Mouse (Mus musculus) hindbrain, embryonic 16.5 days (tissue): ENCODE measurements around the gene Gm10491. TPM values are rescaled to one million over a fixed set of nuclear protein-coding genes. Genes with fewer than 3 reads are reported as not detected.

Source experiments
- ATAC-seq: fragments of 200-750 bp; cut with Nextera tagmentation; 2 replicates; pipeline ENCODE4 v1.8.0; 2017; ENCODE audit warnings: moderate TSS enrichment, moderate library complexity
- H3K27ac ChIP-seq: fragments of 300-500 bp; sonication (generic); 2 replicates; pipeline ENCODE4 v1.5.1; 2014; ENCODE audit warnings: low read depth, mild to moderate bottlenecking, control low read depth, low read length, moderate library complexity
- H3K27me3 ChIP-seq: fragments of 300-500 bp; sonication (generic); replicated peaks from 2 replicates; pipeline ENCODE4 v1.6.1; 2014; ENCODE audit warnings: low read length; ENCODE audit not compliant: control insufficient read depth, insufficient read depth
- H3K36me3 ChIP-seq: fragments of 300-500 bp; sonication (generic); 2 replicates; pipeline ENCODE4 v1.6.1; 2014; ENCODE audit warnings: mild to moderate bottlenecking, low read length, moderate library complexity, mixed read lengths; ENCODE audit not compliant: control insufficient read depth, insufficient read depth
- H3K4me1 ChIP-seq: fragments of 300-500 bp; sonication (generic); 2 replicates; pipeline ENCODE4 v1.6.1; 2014; ENCODE audit warnings: low read depth, low read length; ENCODE audit not compliant: control insufficient read depth, insufficient read depth
- H3K4me2 ChIP-seq: fragments of 300-500 bp; sonication (generic); 2 replicates; pipeline ENCODE4 v1.6.1; 2014; ENCODE audit warnings: mild to moderate bottlenecking, low read length, control low read depth, moderate library complexity
- H3K4me3 ChIP-seq: fragments of 300-500 bp; sonication (generic); 2 replicates; pipeline ENCODE4 v1.5.1; 2014; ENCODE audit warnings: mild to moderate bottlenecking, low read length, control low read depth, moderate library complexity
- H3K9ac ChIP-seq: fragments of 300-500 bp; sonication (generic); 2 replicates; pipeline ENCODE4 v1.6.1; 2014; ENCODE audit warnings: low read depth, mild to moderate bottlenecking, control low read depth, low read length, moderate library complexity
- H3K9me3 ChIP-seq: fragments of 300-500 bp; sonication (generic); 2 replicates; pipeline ENCODE4 v1.6.1; 2014; ENCODE audit warnings: mild to moderate bottlenecking, low read length, moderate library complexity; ENCODE audit not compliant: control insufficient read depth
- WGBS: fragments of 180-500 bp; shearing (Covaris S2); extraction: QIAGEN DNeasy Blood & Tissue Kit; methylation state at CpG from one replicate; pipeline ENCODE4 v1.1.7; 2014; 5-methylcytosine and 5-hydroxymethylcytosine counted together
- polyA plus RNA-seq: library from polyadenylated mRNA; unstranded; fragments of >200 nt; fragmentation: Nextera tagmentation; extraction: Ambion mirVana; gene quantifications from 2 replicates; pipeline ENCODE4 v1.2.1, GENCODE M21; 2015

Gm10491 gene
- polyA plus RNA-seq, 1 experiment from 2014 or later = not detected

GRCm38 (mm10) chrX:7867141-7867540 lies 40.5 kb downstream of the Gm10491 start:
- Histone ChIP-seq H3K4me3 (no peak overlapping the region), H3K4me2 (no peak overlapping the region), H3K9ac (no peak overlapping the region), H3K27ac (no peak overlapping the region), H3K4me1 (no peaks in the 10 kb centered on the region), H3K27me3 (no peaks in the 10 kb centered on the region), H3K36me3 (0 out of 2 replicates have a peak, but pooled peaks cover 6% of the 10 kb centered on the region), H3K9me3 (no peaks in the 10 kb centered on the region)
- WGBS = 100% methylated on average over 1 of the region's 1 CpGs
- no peak for ATAC-seq

DNA sequence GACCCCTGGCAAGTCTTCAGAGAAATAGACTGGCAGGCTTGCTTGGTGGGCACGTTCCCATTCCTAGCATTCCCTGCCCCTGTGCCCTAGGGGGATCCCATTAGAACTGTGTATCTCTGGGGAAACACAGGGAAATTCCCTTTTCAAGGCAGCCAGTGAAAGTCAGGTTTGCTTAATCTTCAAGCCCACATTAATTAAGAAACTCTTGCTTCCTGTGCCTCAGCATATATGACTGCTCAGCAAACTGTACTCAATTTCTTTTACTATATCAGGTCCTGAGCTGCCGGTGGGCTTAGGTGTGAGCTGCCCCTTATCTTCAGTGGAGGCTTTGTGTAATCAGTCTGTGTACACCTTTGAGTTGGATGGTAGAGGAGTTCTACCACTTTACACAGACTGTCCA lies 41.8 kb downstream of the Gm10491 start:
- Histone ChIP-seq H3K27ac (no peak overlapping the region), H3K4me1 (no peaks in the 10 kb centered on the region)
- ATAC-seq = no peak

GRCm38 (mm10) chrX:7865343-7865742 lies 42.3 kb downstream of the Gm10491 start:
- Histone ChIP-seq H3K4me2 (no peak overlapping the region), H3K4me1 (no peaks in the 10 kb centered on the region), H3K27me3 (no peaks in the 10 kb centered on the region), H3K9ac (no peak overlapping the region), H3K4me3 (no peak overlapping the region), H3K9me3 (no peaks in the 10 kb centered on the region), H3K36me3 (0 out of 2 replicates have a peak, but pooled peaks cover 6% of the 10 kb centered on the region), H3K27ac (no peak overlapping the region)
- WGBS = 70% methylated on average over 2 of the region's 2 CpGs
- no peak for ATAC-seq

More for the DNA sequence above, 41.8 kb downstream of the Gm10491 start:
- Histone ChIP-seq H3K36me3 (0 out of 2 replicates have a peak, but pooled peaks cover 6% of the 10 kb centered on the region), H3K27me3 (no peaks in the 10 kb centered on the region), H3K9ac (no peak overlapping the region), H3K4me2 (no peak overlapping the region), H3K4me3 (no peak overlapping the region), H3K9me3 (no peaks in the 10 kb centered on the region)
- WGBS = 69% methylated on average over 2 of the region's 2 CpGs

DNA sequence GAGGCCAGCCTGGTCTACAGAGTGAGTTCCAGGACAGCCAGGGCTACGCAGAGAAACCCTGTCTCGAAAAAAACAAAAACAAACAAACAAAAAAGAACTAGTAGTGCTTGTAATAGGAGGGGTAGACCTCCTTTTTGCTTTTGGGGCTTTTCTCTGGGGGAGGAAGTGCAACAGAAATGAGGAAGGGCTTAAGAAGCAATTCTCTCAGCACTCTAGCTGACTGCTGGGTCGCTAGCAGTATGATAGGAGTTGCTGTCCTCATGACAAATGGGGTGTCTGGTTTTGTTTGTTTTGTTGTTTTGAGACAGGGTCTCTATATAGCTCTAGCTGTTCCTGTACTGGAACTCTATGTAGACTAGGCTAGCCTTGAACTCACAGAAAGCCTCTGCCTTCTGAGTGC lies 43.1 kb downstream of the Gm10491 start:
- H3K9ac ChIP-seq = no peak overlapping the region
- H3K36me3 ChIP-seq = 0 out of 2 replicates have a peak, but pooled peaks cover 6% of the 10 kb centered on the region
- no peaks in the 10 kb centered on the region for H3K9me3 ChIP-seq
- H3K27me3 ChIP-seq = no peaks in the 10 kb centered on the region
- no peak overlapping the region for H3K4me2 ChIP-seq
- no peak overlapping the region for H3K27ac ChIP-seq
- no peak overlapping the region for H3K4me3 ChIP-seq
- no peak for ATAC-seq
- WGBS = 83% methylated on average over 3 of the region's 3 CpGs
- no peaks in the 10 kb centered on the region for H3K4me1 ChIP-seq

DNA sequence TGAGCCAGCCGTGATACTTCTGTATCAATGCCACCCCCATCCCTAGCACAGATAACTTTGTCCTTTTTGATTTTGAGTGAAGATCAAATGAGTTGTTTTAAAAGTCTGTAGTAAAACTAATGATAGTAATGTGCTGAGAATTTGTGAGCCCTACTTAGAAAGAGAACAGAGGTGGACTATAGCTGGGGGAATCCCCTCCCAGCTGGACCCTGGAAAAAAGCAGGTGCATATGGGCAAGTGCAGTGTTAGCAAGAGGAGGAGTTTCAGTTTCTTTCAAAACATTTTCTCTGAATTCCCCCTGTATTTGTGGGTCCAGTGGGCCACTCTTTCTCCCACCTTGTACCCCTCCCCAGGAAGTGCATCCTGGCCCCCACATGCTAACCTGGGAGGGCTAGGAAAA lies 44.5 kb downstream of the Gm10491 start:
- Histone ChIP-seq H3K36me3 (0 out of 2 replicates have a peak, but pooled peaks cover 4% of the 10 kb centered on the region), H3K9ac (no peak overlapping the region), H3K4me1 (no peaks in the 10 kb centered on the region), H3K4me2 (no peak overlapping the region), H3K9me3 (no peaks in the 10 kb centered on the region), H3K27ac (no peak overlapping the region), H3K27me3 (no peaks in the 10 kb centered on the region), H3K4me3 (no peak overlapping the region)
- no peak for ATAC-seq
- WGBS = 93% methylated on average over 1 of the region's 1 CpGs

DNA sequence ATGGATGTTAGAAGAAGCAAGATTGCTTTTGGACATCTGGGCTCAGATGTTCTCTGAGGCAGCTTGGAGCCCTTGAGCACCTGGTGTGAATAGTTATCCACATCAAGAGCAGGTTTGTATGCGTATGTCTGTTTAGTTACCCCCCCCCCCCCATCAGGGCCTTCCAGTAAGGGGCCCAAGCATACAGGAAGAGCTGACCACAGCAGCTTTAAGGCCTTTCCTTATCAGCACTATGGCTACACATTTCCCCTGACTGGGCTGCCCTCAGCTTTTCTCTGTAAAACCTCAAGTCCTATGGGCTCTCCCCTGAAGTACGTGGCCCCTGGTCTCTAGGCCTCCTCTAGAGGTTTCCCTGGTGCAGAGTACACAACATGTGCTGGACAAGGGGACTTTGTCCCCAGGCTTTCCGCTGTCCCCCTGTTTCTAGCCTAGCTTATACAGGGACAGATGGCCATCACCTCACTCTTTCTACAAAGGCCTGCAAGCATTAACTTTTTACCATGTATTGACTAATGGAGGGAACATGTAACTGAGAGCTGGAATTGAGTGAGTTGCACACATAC lies 48.4 kb downstream of the Gm10491 start:
- no peak for ATAC-seq
- H3K4me1 ChIP-seq = no peaks in the 10 kb centered on the region
- H3K9me3 ChIP-seq = no peaks in the 10 kb centered on the region
- no peak overlapping the region for H3K9ac ChIP-seq
- H3K4me2 ChIP-seq = no peak overlapping the region
- no peak overlapping the region for H3K4me3 ChIP-seq
- no peak overlapping the region for H3K27ac ChIP-seq
- H3K36me3 ChIP-seq = no peaks in the 10 kb centered on the region
- no peaks in the 10 kb centered on the region for H3K27me3 ChIP-seq
- WGBS = 92% methylated on average over 3 of the region's 3 CpGs

Other genes starting within 250 kb of the Gm10491 start
- gene Plp2, start 236.4 kb downstream of the Gm10491 start, polyA plus RNA-seq = 21.1 and 24.8 TPM in 2 replicates
- 0.25 and 0.45 TPM in 2 replicates for gene Magix, start 226.6 kb downstream of the Gm10491 start, polyA plus RNA-seq
- gene Gpkow, start 210.7 kb downstream of the Gm10491 start, polyA plus RNA-seq = 45.7 and 51.2 TPM in 2 replicates
- 31.6 and 36.3 TPM in 2 replicates for gene Wdr45, start 193.5 kb downstream of the Gm10491 start, polyA plus RNA-seq
- not detected in 2 replicates for gene Gm45208, start 185.6 kb downstream of the Gm10491 start, polyA plus RNA-seq
- gene Praf2, start 179.4 kb downstream of the Gm10491 start, polyA plus RNA-seq = 143 and 144 TPM in 2 replicates
- 52.8 and 55.8 TPM in 2 replicates for gene Ccdc120, start 156.9 kb downstream of the Gm10491 start, polyA plus RNA-seq
- 20.4 and 25.3 TPM in 2 replicates for gene Tfe3, start 145.3 kb downstream of the Gm10491 start, polyA plus RNA-seq
- 61.5 and 71.9 TPM in 2 replicates for gene Gripap1, start 118.1 kb downstream of the Gm10491 start, polyA plus RNA-seq
- gene Kcnd1, start 85.5 kb downstream of the Gm10491 start, polyA plus RNA-seq = 5.3 and 6.4 TPM in 2 replicates
- 34.2 and 41.2 TPM in 2 replicates for gene Otud5, start 66.5 kb downstream of the Gm10491 start, polyA plus RNA-seq
- gene Pim2, start 29.6 kb downstream of the Gm10491 start, polyA plus RNA-seq = 25.7 and 27.0 TPM in 2 replicates
- gene Slc35a2, start 23.8 kb downstream of the Gm10491 start, polyA plus RNA-seq = 50.7 and 50.9 TPM in 2 replicates
- 204 and 212 TPM in 2 replicates for gene Pqbp1, start 8.6 kb downstream of the Gm10491 start, polyA plus RNA-seq
- 161 and 163 TPM in 2 replicates for gene Timm17b, start 8.5 kb downstream of the Gm10491 start, polyA plus RNA-seq
- gene Gm10490, start 1.7 kb upstream of the Gm10491 start, polyA plus RNA-seq = not detected in 2 replicates
- gene Pcsk1n, start 12.0 kb upstream of the Gm10491 start, polyA plus RNA-seq = 303 and 325 TPM in 2 replicates
- gene Eras, start 20.8 kb upstream of the Gm10491 start, polyA plus RNA-seq = 0.15 TPM in 1 of 2 replicates, not detected in the other
- 70.2 and 75.9 TPM in 2 replicates for gene Hdac6, start 40.1 kb upstream of the Gm10491 start, polyA plus RNA-seq
- gene Gata1, start 70.2 kb upstream of the Gm10491 start, polyA plus RNA-seq = 0.08 and 0.26 TPM in 2 replicates
- gene Glod5, start 110.7 kb upstream of the Gm10491 start, polyA plus RNA-seq = 0.25 and 0.49 TPM in 2 replicates
- 34.2 and 41.4 TPM in 2 replicates for gene Suv39h1, start 166.9 kb upstream of the Gm10491 start, polyA plus RNA-seq
- 0.28 and 0.29 TPM in 2 replicates for gene Was, start 182.7 kb upstream of the Gm10491 start, polyA plus RNA-seq
- 65.0 and 65.9 TPM in 2 replicates for gene Wdr13, start 225.1 kb upstream of the Gm10491 start, polyA plus RNA-seq
- 269 and 303 TPM in 2 replicates for gene Rbm3, start 238.0 kb upstream of the Gm10491 start, polyA plus RNA-seq